Mouse (Mus musculus) CH12.LX (cell line): ENCODE results near the gene Mrpl39. TPM values are rescaled to one million over a fixed set of nuclear protein-coding genes. Genes with fewer than 3 reads are reported as not detected.

ENCODE experiments used
- DNase-seq: peaks from one replicate; pipeline ENCODE4 v3.0.0-alpha.2; 2013; ENCODE audit errors: extremely low read depth
- H3K27ac ChIP-seq: 2 replicates; pipeline ENCODE4 v1.5.1; 2012; ENCODE audit warnings: low read depth, mild to moderate bottlenecking, control low read depth, moderate library complexity; ENCODE audit not compliant: insufficient read depth
- H3K27me3 ChIP-seq: replicated peaks from 2 replicates; pipeline ENCODE3; 2012; ENCODE audit warnings: inconsistent platforms
- H3K36me3 ChIP-seq, 2 experiments: replicated peaks in 1 of 2; 2 replicates each; pipeline versions ENCODE3 to v1.6.1; 2012; ENCODE audit warnings: inconsistent platforms in 1 of 2, low read length in 1 of 2, mild to moderate bottlenecking in 1 of 2, mixed read lengths in 1 of 2, moderate library complexity in 1 of 2; ENCODE audit not compliant: control insufficient read depth in 1 of 2, insufficient read depth in 1 of 2
- H3K4me1 ChIP-seq, 2 experiments: 2 replicates each; pipeline ENCODE4 v1.6.1; 2012; ENCODE audit warnings: inconsistent platforms in 1 of 2, moderate library complexity in 1 of 2; ENCODE audit not compliant: insufficient read depth in 2 of 2, control insufficient read depth in 1 of 2
- H3K4me2 ChIP-seq: 2 replicates; pipeline ENCODE4 v1.6.1; 2012; ENCODE audit warnings: low read depth, mild to moderate bottlenecking, control low read depth; ENCODE audit not compliant: poor library complexity, insufficient read depth, severe bottlenecking
- H3K4me3 ChIP-seq, 3 experiments: fragments of 150-350 bp in 1 of 3; sonication (generic) in 1 of 3; replicated peaks in 1 of 3; 2 replicates each; pipeline versions ENCODE3 to v1.5.1; 2011 to 2012; ENCODE audit warnings: low read depth in 2 of 3, low read length in 2 of 3, mild to moderate bottlenecking in 2 of 3, moderate library complexity in 2 of 3, control low read depth in 1 of 3, improper control_type of control experiment in 1 of 3, inconsistent platforms in 1 of 3, mixed read lengths in 1 of 3; ENCODE audit not compliant: poor library complexity in 1 of 3
- H3K79me2 ChIP-seq: replicated peaks from 2 replicates; pipeline ENCODE4 v1.6.1; 2012; ENCODE audit warnings: mild to moderate bottlenecking, moderate library complexity; ENCODE audit not compliant: control insufficient read depth, poor library complexity, insufficient read depth, severe bottlenecking; ENCODE audit errors: extremely low read depth
- H3K9ac ChIP-seq: 2 replicates; pipeline ENCODE4 v1.6.1; 2012; ENCODE audit warnings: low read depth, mild to moderate bottlenecking, control low read depth, moderate library complexity; ENCODE audit not compliant: insufficient read depth
- H3K9me3 ChIP-seq: replicated peaks from 2 replicates; pipeline ENCODE3; 2012; ENCODE audit warnings: low read length, inconsistent platforms, mixed read lengths
- BHLHE40 ChIP-seq: IDR thresholded peaks from 2 replicates; pipeline ENCODE4 v1.6.1; 2011; ENCODE audit warnings: mild to moderate bottlenecking, low read depth, low read length, improper control_type of control experiment
- CTCF ChIP-seq, 2 experiments: IDR thresholded peaks in 1 of 2; conservative IDR thresholded peaks in 1 of 2; 2 replicates each; pipeline ENCODE4 v1.5.1; 2011 to 2012; ENCODE audit warnings: low read depth in 2 of 2, low read length in 2 of 2, improper control_type of control experiment in 1 of 2, inconsistent platforms in 1 of 2, mild to moderate bottlenecking in 1 of 2, moderate library complexity in 1 of 2
- E2F4 ChIP-seq: IDR thresholded peaks from 2 replicates; pipeline ENCODE4 v1.6.1; 2011; ENCODE audit warnings: low read depth, low read length, improper control_type of control experiment; ENCODE audit not compliant: insufficient replicate concordance
- ELF1 ChIP-seq: IDR thresholded peaks from 2 replicates; pipeline ENCODE4 v1.6.1; 2014; ENCODE audit warnings: low read depth, mild to moderate bottlenecking, inconsistent platforms, low read length, improper control_type of control experiment
- EP300 ChIP-seq: IDR thresholded peaks from 2 replicates; pipeline ENCODE4 v1.6.1; 2011; ENCODE audit warnings: low read length, improper control_type of control experiment
- ETS1 ChIP-seq: conservative IDR thresholded peaks from 2 replicates; pipeline ENCODE4 v1.6.1; 2012; ENCODE audit warnings: low read depth, mild to moderate bottlenecking, inconsistent platforms, low read length, improper control_type of control experiment, moderate library complexity
- HCFC1 ChIP-seq: IDR thresholded peaks from 2 replicates; pipeline ENCODE4 v1.6.1; 2012; ENCODE audit warnings: low read depth, mild to moderate bottlenecking, inconsistent platforms, low read length, improper control_type of control experiment
- IRF4 ChIP-seq: IDR thresholded peaks from 2 replicates; pipeline ENCODE4 v1.6.1; 2014; ENCODE audit warnings: low read depth, mild to moderate bottlenecking, inconsistent platforms, low read length, improper control_type of control experiment
- JUND ChIP-seq: conservative IDR thresholded peaks from 2 replicates; pipeline ENCODE4 v1.6.1; 2011; ENCODE audit warnings: low read depth, low read length, improper control_type of control experiment
- KAT2A ChIP-seq: IDR thresholded peaks from 2 replicates; pipeline ENCODE4 v1.6.1; 2012; ENCODE audit warnings: low read length, improper control_type of control experiment, inconsistent platforms; ENCODE audit not compliant: insufficient replicate concordance
- MAX ChIP-seq: IDR thresholded peaks from 2 replicates; pipeline ENCODE4 v1.6.1; 2011; ENCODE audit warnings: low read length, improper control_type of control experiment
- MEF2A ChIP-seq: IDR thresholded peaks from 2 replicates; pipeline ENCODE4 v1.6.1; 2014; ENCODE audit warnings: low read depth, mild to moderate bottlenecking, inconsistent platforms, low read length, improper control_type of control experiment, borderline replicate concordance
- MXI1 ChIP-seq: IDR thresholded peaks from 2 replicates; pipeline ENCODE4 v1.6.1; 2011; ENCODE audit warnings: mild to moderate bottlenecking, low read depth, low read length, improper control_type of control experiment
- MYC ChIP-seq: IDR thresholded peaks from 2 replicates; pipeline ENCODE4 v1.6.1; 2011; ENCODE audit warnings: low read depth, mild to moderate bottlenecking, improper control_type of control experiment, low read length
- NRF1 ChIP-seq: IDR thresholded peaks from 2 replicates; pipeline ENCODE4 v1.6.1; 2014; ENCODE audit warnings: low read depth, mild to moderate bottlenecking, inconsistent platforms, low read length, improper control_type of control experiment, moderate library complexity
- PAX5 ChIP-seq: IDR thresholded peaks from 2 replicates; pipeline ENCODE4 v1.6.1; 2012; ENCODE audit warnings: low read length, inconsistent platforms, mixed read lengths
- POLR2A ChIP-seq: IDR thresholded peaks from 2 replicates; pipeline ENCODE4 v1.6.1; 2011; ENCODE audit warnings: low read depth, mild to moderate bottlenecking, improper control_type of control experiment, low read length
- POLR2AphosphoS2 ChIP-seq: IDR thresholded peaks from 2 replicates; pipeline ENCODE4 v1.6.1; 2011; ENCODE audit warnings: low read depth, low read length, improper control_type of control experiment
- RAD21 ChIP-seq: IDR thresholded peaks from 2 replicates; pipeline ENCODE4 v1.6.1; 2011; ENCODE audit warnings: low read depth, mild to moderate bottlenecking, low read length, improper control_type of control experiment, moderate library complexity
- RCOR1 ChIP-seq: conservative IDR thresholded peaks from 2 replicates; pipeline ENCODE4 v1.6.1; 2012; ENCODE audit warnings: low read depth, mild to moderate bottlenecking, inconsistent platforms, low read length, improper control_type of control experiment
- SIN3A ChIP-seq: IDR thresholded peaks from 2 replicates; pipeline ENCODE4 v1.6.1; 2012; ENCODE audit warnings: low read length, improper control_type of control experiment, inconsistent platforms
- SMC3 ChIP-seq: IDR thresholded peaks from 2 replicates; pipeline ENCODE4 v1.6.1; 2011; ENCODE audit warnings: low read depth, low read length, improper control_type of control experiment
- TBP ChIP-seq: conservative IDR thresholded peaks from 2 replicates; pipeline ENCODE4 v1.6.1; 2011; ENCODE audit warnings: low read depth, low read length, improper control_type of control experiment
- TCF12 ChIP-seq: IDR thresholded peaks from 2 replicates; pipeline ENCODE4 v1.6.1; 2014; ENCODE audit warnings: low read depth, mild to moderate bottlenecking, inconsistent platforms, low read length, improper control_type of control experiment
- UBTF ChIP-seq: IDR thresholded peaks from 2 replicates; pipeline ENCODE4 v1.6.1; 2012; ENCODE audit warnings: low read depth, mild to moderate bottlenecking, inconsistent platforms, low read length, improper control_type of control experiment, moderate library complexity
- ZC3H11A ChIP-seq: IDR thresholded peaks from 2 replicates; pipeline ENCODE4 v1.6.1; 2012; ENCODE audit warnings: low read depth, mild to moderate bottlenecking, inconsistent platforms, low read length, improper control_type of control experiment
- ZMIZ1 ChIP-seq: IDR thresholded peaks from 2 replicates; pipeline ENCODE4 v1.6.1; 2012; ENCODE audit warnings: low read depth, mild to moderate bottlenecking, inconsistent platforms, low read length, improper control_type of control experiment
- ZNF384 ChIP-seq: IDR thresholded peaks from 2 replicates; pipeline ENCODE4 v1.6.1; 2012; ENCODE audit warnings: low read depth, low read length, improper control_type of control experiment, inconsistent platforms
- dilution Hi-C: fragments of 300-500 bp; cut with MboI; formaldehyde crosslinking; loops from 2 replicates; pipeline ENCODE4 v1.14.3; 2020; ENCODE audit warnings: low sequenced_read_pairs; ENCODE audit not compliant: extremely low pct_unique_long_range_greater_than_20kb, extremely low pct_ligation_motif_present
- in situ Hi-C: fragments of 300-500 bp; cut with MboI; formaldehyde crosslinking; loops from 3 replicates; pipeline ENCODE4 v1.14.3; 2019; ENCODE audit warnings: low sequenced_read_pairs, low pct_ligation_motif_present, low pct_unique_long_range_greater_than_20kb, mixed read lengths
- polyA plus RNA-seq: library from polyadenylated mRNA; unstranded; fragments of >175 nt; gene quantifications from 2 replicates; pipeline ENCODE4 v1.2.1, GENCODE M21; 2012; ENCODE audit warnings: low read depth; ENCODE audit not compliant: insufficient read length
- total RNA-seq, 2 experiments: library from RNA; depleted of rRNA; stranded (reverse); fragments of 300-350 nt in 1 of 2; fragments of >200 nt in 1 of 2; gene quantifications; 2 replicates each; pipeline ENCODE4 v1.2.3; 2012 to 2014

Mrpl39 gene
- total and polyA plus RNA-seq, 3 experiments: 102 to 123 (median 110) TPM

- DNase-seq: no peak
- dilution Hi-C loops: no loop called here
- Histone ChIP-seq H3K79me2 (no peaks in the 10 kb centered on the region), H3K36me3 (peaks cover 0 to 2% of the 10 kb centered on the region in 2 experiments), H3K27ac (no peak overlapping the region), H3K9ac (no peak overlapping the region), H3K9me3 (no peaks in the 10 kb centered on the region), H3K27me3 (no peaks in the 10 kb centered on the region), H3K4me1 (no peaks in the 10 kb centered on the region), H3K4me2 (no peak overlapping the region), H3K4me3 (no peak overlapping the region)
- no peak for TF ChIP-seq BHLHE40
- peak; percentile 77 for TF ChIP-seq RAD21
- TF ChIP-seq ELF1: no peak
- no peak for TF ChIP-seq POLR2AphosphoS2
- no peak for TF ChIP-seq JUND
- TF ChIP-seq CTCF (conservative IDR thresholded peaks at IDR 0.05 in 1 of 2, IDR thresholded peaks at IDR 0.05 in 1 of 2; ENCODE audit: low read depth in 2 of 2, low read length in 2 of 2): peak in 1 of 2 experiments; percentile 78; a peak in 2 of 4 replicates
- no peak for TF ChIP-seq RCOR1
- no peak for TF ChIP-seq NRF1
- no peak for TF ChIP-seq TCF12
- no peak for TF ChIP-seq MXI1
- TF ChIP-seq KAT2A: no peak
- TF ChIP-seq E2F4: no peak
- no peak for TF ChIP-seq ZNF384
- no peak for TF ChIP-seq TBP
- TF ChIP-seq EP300: no peak
- no peak for TF ChIP-seq MYC
- TF ChIP-seq ZC3H11A: no peak
- TF ChIP-seq ZMIZ1: no peak
- 0 out of 2 replicates have a peak, but pooled peaks have one; percentile 35 for TF ChIP-seq MAX
- no peak for TF ChIP-seq HCFC1
- TF ChIP-seq SMC3: peak; percentile 69
- TF ChIP-seq ETS1: no peak
- no peak for TF ChIP-seq MEF2A
- no peak for TF ChIP-seq POLR2A
- no peak for TF ChIP-seq IRF4
- no peak for TF ChIP-seq SIN3A
- no peak for TF ChIP-seq UBTF
- no peak for TF ChIP-seq PAX5
- in situ Hi-C loops: no loop called here
Measured at GRCm38 (mm10) chr16:84776089-84776784, 40.7 kb upstream of the Mrpl39 start.
